Mouse (Mus musculus) MEL (cell line): ENCODE results near the gene Cdk5r2. TPM values are rescaled to one million over a fixed set of nuclear protein-coding genes. Genes with fewer than 3 reads are reported as not detected.

Experiments
- DNase-seq: peaks from one replicate; pipeline ENCODE4 v3.0.0; 2011; ENCODE audit warnings: low read depth, low spot score
- H3K27ac ChIP-seq: 2 replicates; pipeline ENCODE4 v1.5.1; 2012; ENCODE audit warnings: low read depth, mild to moderate bottlenecking, control low read depth, low read length, moderate library complexity; ENCODE audit not compliant: control insufficient read depth
- H3K27me3 ChIP-seq, 2 experiments: fragments of 150-350 bp in 1 of 2; sonication (generic) in 1 of 2; 2 replicates each; pipeline ENCODE4 v1.6.1; 2012; ENCODE audit warnings: low read length in 2 of 2, mild to moderate bottlenecking in 2 of 2, improper control_type of control experiment in 1 of 2, moderate library complexity in 1 of 2; ENCODE audit not compliant: insufficient read depth in 2 of 2, control insufficient read depth in 1 of 2
- H3K36me3 ChIP-seq, 2 experiments: 2 replicates each; pipeline ENCODE4 v1.6.1; 2012 to 2014; ENCODE audit warnings: low read length in 2 of 2, improper control_type of control experiment in 1 of 2, inconsistent platforms in 1 of 2, mild to moderate bottlenecking in 1 of 2; ENCODE audit not compliant: insufficient read depth in 2 of 2, control insufficient read depth in 1 of 2
- H3K4me1 ChIP-seq, 2 experiments: fragments of 150-350 bp in 1 of 2; sonication (generic) in 1 of 2; 2 replicates each; pipeline ENCODE4 v1.6.1; 2012; ENCODE audit warnings: low read length in 2 of 2, improper control_type of control experiment in 1 of 2, mild to moderate bottlenecking in 1 of 2; ENCODE audit not compliant: insufficient read depth in 2 of 2, control insufficient read depth in 1 of 2
- H3K4me3 ChIP-seq, 2 experiments: fragments of 150-350 bp in 1 of 2; sonication (generic) in 1 of 2; 2 replicates each; pipeline ENCODE4 v1.5.1; 2012; ENCODE audit warnings: low read depth in 2 of 2, low read length in 2 of 2, mild to moderate bottlenecking in 2 of 2, moderate library complexity in 2 of 2, control low read depth in 1 of 2, improper control_type of control experiment in 1 of 2; ENCODE audit not compliant: control insufficient read depth in 1 of 2, insufficient read depth in 1 of 2
- H3K79me2 ChIP-seq: 2 replicates; pipeline ENCODE4 v1.6.1; 2012; ENCODE audit warnings: mild to moderate bottlenecking, low read length, moderate library complexity; ENCODE audit not compliant: control insufficient read depth, poor library complexity, insufficient read depth
- H3K9ac ChIP-seq: 2 replicates; pipeline ENCODE4 v1.6.1; 2012; ENCODE audit warnings: low read depth, mild to moderate bottlenecking, control low read depth, low read length, moderate library complexity; ENCODE audit not compliant: control insufficient read depth, poor library complexity, severe bottlenecking
- H3K9me3 ChIP-seq: fragments of 150-350 bp; sonication (generic); replicated peaks from 2 replicates; pipeline ENCODE4 v1.6.1; 2012; ENCODE audit warnings: mild to moderate bottlenecking, low read length, improper control_type of control experiment, moderate library complexity; ENCODE audit not compliant: insufficient read depth
- CHD1 ChIP-seq: IDR thresholded peaks from 2 replicates; pipeline ENCODE4 v1.6.1; 2012; ENCODE audit warnings: low read depth, mild to moderate bottlenecking, inconsistent platforms, low read length, improper control_type of control experiment
- CTCF ChIP-seq, 3 experiments: IDR thresholded peaks in 2 of 3; conservative IDR thresholded peaks in 1 of 3; 2 replicates each; pipeline ENCODE4 v1.5.1; 2011 to 2012; ENCODE audit warnings: low read length in 3 of 3, low read depth in 2 of 3, mild to moderate bottlenecking in 2 of 3, improper control_type of control experiment in 1 of 3, inconsistent platforms in 1 of 3, mixed read lengths in 1 of 3, moderate library complexity in 1 of 3; ENCODE audit not compliant: control insufficient read depth in 1 of 3, insufficient read depth in 1 of 3, poor library complexity in 1 of 3, severe bottlenecking in 1 of 3
- E2F4 ChIP-seq: IDR thresholded peaks from 2 replicates; pipeline ENCODE4 v1.6.1; 2011; ENCODE audit warnings: low read depth, low read length, improper control_type of control experiment, borderline replicate concordance
- ELF1 ChIP-seq: IDR thresholded peaks from 2 replicates; pipeline ENCODE4 v1.6.1; 2014; ENCODE audit warnings: low read depth, mild to moderate bottlenecking, inconsistent platforms, low read length, improper control_type of control experiment, moderate library complexity
- EP300 ChIP-seq, 2 experiments: IDR thresholded peaks; 2 replicates each; pipeline ENCODE4 v1.6.1; 2011; ENCODE audit warnings: improper control_type of control experiment in 2 of 2, low read length in 2 of 2, low read depth in 1 of 2, mild to moderate bottlenecking in 1 of 2
- HCFC1 ChIP-seq: IDR thresholded peaks from 2 replicates; pipeline ENCODE4 v1.6.1; 2012; ENCODE audit warnings: low read depth, mild to moderate bottlenecking, inconsistent platforms, low read length, improper control_type of control experiment, moderate library complexity
- JUND ChIP-seq: IDR thresholded peaks from 2 replicates; pipeline ENCODE4 v1.6.1; 2011; ENCODE audit warnings: low read depth, mild to moderate bottlenecking, improper control_type of control experiment, low read length
- MAX ChIP-seq: IDR thresholded peaks from 2 replicates; pipeline ENCODE4 v1.6.1; 2011; ENCODE audit warnings: low read length, improper control_type of control experiment
- MAZ ChIP-seq: IDR thresholded peaks from 2 replicates; pipeline ENCODE4 v1.6.1; 2012; ENCODE audit warnings: low read depth, mild to moderate bottlenecking, inconsistent platforms, low read length, improper control_type of control experiment
- MEF2A ChIP-seq: IDR thresholded peaks from 2 replicates; pipeline ENCODE4 v1.6.1; 2014; ENCODE audit warnings: low read depth, mild to moderate bottlenecking, inconsistent platforms, low read length, improper control_type of control experiment; ENCODE audit not compliant: poor library complexity, insufficient replicate concordance, severe bottlenecking; ENCODE audit errors: extremely low read depth
- MXI1 ChIP-seq: IDR thresholded peaks from 2 replicates; pipeline ENCODE4 v1.6.1; 2011; ENCODE audit warnings: mild to moderate bottlenecking, low read depth, low read length, improper control_type of control experiment
- MYC ChIP-seq: IDR thresholded peaks from 2 replicates; pipeline ENCODE4 v1.6.1; 2011; ENCODE audit warnings: low read depth, mild to moderate bottlenecking, low read length, improper control_type of control experiment, moderate library complexity
- NELFE ChIP-seq: IDR thresholded peaks from 2 replicates; pipeline ENCODE4 v1.6.1; 2011; ENCODE audit warnings: low read depth, low read length, improper control_type of control experiment
- POLR2AphosphoS2 ChIP-seq: IDR thresholded peaks from 2 replicates; pipeline ENCODE4 v1.6.1; 2011; ENCODE audit warnings: low read length, improper control_type of control experiment
- TAL1 ChIP-seq: IDR thresholded peaks from 2 replicates; pipeline ENCODE4 v1.6.1; 2012; ENCODE audit warnings: mild to moderate bottlenecking, inconsistent platforms, low read length, moderate library complexity, mixed read lengths
- TBP ChIP-seq: IDR thresholded peaks from 2 replicates; pipeline ENCODE4 v1.8.0; 2011; ENCODE audit warnings: low read depth, low read length, improper control_type of control experiment
- TCF12 ChIP-seq: IDR thresholded peaks from 2 replicates; pipeline ENCODE4 v1.6.1; 2014; ENCODE audit warnings: low read depth, mild to moderate bottlenecking, inconsistent platforms, low read length, improper control_type of control experiment, moderate library complexity
- UBTF ChIP-seq: IDR thresholded peaks from 2 replicates; pipeline ENCODE4 v1.6.1; 2012; ENCODE audit warnings: low read depth, mild to moderate bottlenecking, inconsistent platforms, low read length, improper control_type of control experiment, moderate library complexity, borderline replicate concordance; ENCODE audit not compliant: insufficient read depth
- USF1 ChIP-seq: IDR thresholded peaks from 2 replicates; pipeline ENCODE4 v1.6.1; 2014; ENCODE audit warnings: low read depth, mild to moderate bottlenecking, inconsistent platforms, low read length, improper control_type of control experiment, moderate library complexity
- ZC3H11A ChIP-seq: IDR thresholded peaks from 2 replicates; pipeline ENCODE4 v1.6.1; 2012; ENCODE audit warnings: low read depth, mild to moderate bottlenecking, inconsistent platforms, low read length, improper control_type of control experiment
- ZMIZ1 ChIP-seq: IDR thresholded peaks from 2 replicates; pipeline ENCODE4 v1.6.1; 2012; ENCODE audit warnings: low read depth, mild to moderate bottlenecking, inconsistent platforms, low read length, improper control_type of control experiment, moderate library complexity
- polyA plus RNA-seq, 2 experiments: library from polyadenylated mRNA; stranded (reverse) in 1 of 2; unstranded in 1 of 2; fragments of >175 nt in 1 of 2; fragments of >200 nt in 1 of 2; gene quantifications; 2 replicates each; pipeline versions ENCODE4 v1.2.1 to v1.2.4; 2012; ENCODE audit warnings: low replicate concordance in 2 of 2, low read depth in 1 of 2; ENCODE audit not compliant: insufficient read length in 2 of 2, insufficient read depth in 1 of 2, missing spikeins in 1 of 2
- total RNA-seq: library from RNA; depleted of rRNA; stranded (reverse); fragments of 300-350 nt; gene quantifications from 2 replicates; pipeline ENCODE4 v1.2.3, GENCODE M21; 2012

Cdk5r2 gene
- total and polyA plus RNA-seq, 3 experiments: not detected

GRCm38 (mm10) chr1:74850251-74850650, 4.5 kb upstream of the Cdk5r2 start:
- no peak overlapping the region for H3K9ac ChIP-seq
- DNase-seq: no peak
- no peak for TF ChIP-seq TCF12
- TF ChIP-seq TAL1: no peak
- no peak for TF ChIP-seq MEF2A
- no peak for TF ChIP-seq TBP
- no peak for TF ChIP-seq JUND
- no peak for TF ChIP-seq UBTF
- no peak for TF ChIP-seq ZC3H11A
- no peak overlapping the region for H3K4me3 ChIP-seq
- no peaks in the 10 kb centered on the region for H3K36me3 ChIP-seq
- no peaks in the 10 kb centered on the region for H3K4me1 ChIP-seq
- H3K79me2 ChIP-seq: no peaks in the 10 kb centered on the region
- H3K27ac ChIP-seq: no peak overlapping the region
- no peaks in the 10 kb centered on the region; a peak in 1 of 4 replicates for H3K27me3 ChIP-seq
- no peaks in the 10 kb centered on the region for H3K9me3 ChIP-seq

GRCm38 (mm10) chr1:74851001-74851775, 3.5 kb upstream of the Cdk5r2 start:
- H3K36me3 ChIP-seq: no peaks in the 10 kb centered on the region
- no peak for TF ChIP-seq MYC
- no peak for TF ChIP-seq ZMIZ1
- no peak for TF ChIP-seq ELF1
- TF ChIP-seq USF1: no peak
- H3K4me3 ChIP-seq: no peak overlapping the region
- DNase-seq: no peak
- no peaks in the 10 kb centered on the region for H3K9me3 ChIP-seq
- no peak overlapping the region for H3K9ac ChIP-seq
- no peaks in the 10 kb centered on the region for H3K4me1 ChIP-seq
- H3K27me3 ChIP-seq: no peaks in the 10 kb centered on the region; a peak in 1 of 4 replicates
- no peak overlapping the region for H3K27ac ChIP-seq
- no peaks in the 10 kb centered on the region for H3K79me2 ChIP-seq

- Histone ChIP-seq H3K9me3 (no peaks in the 10 kb centered on the region), H3K27ac (no peak overlapping the region), H3K36me3 (no peaks in the 10 kb centered on the region), H3K27me3 (no peaks in the 10 kb centered on the region; a peak in 1 of 4 replicates), H3K9ac (no peak overlapping the region), H3K79me2 (no peaks in the 10 kb centered on the region), H3K4me1 (no peaks in the 10 kb centered on the region), H3K4me3 (no peak overlapping the region)
- TF ChIP-seq NELFE (no peak), MXI1 (no peak), HCFC1 (no peak), CTCF (IDR thresholded peaks at IDR 0.05 in 2 of 3, conservative IDR thresholded peaks at IDR 0.05 in 1 of 3; ENCODE audit: control insufficient read depth in 1 of 3, insufficient read depth in 1 of 3, low read depth in 2 of 3, low read length in 3 of 3, poor library complexity in 1 of 3, severe bottlenecking in 1 of 3) (no peak), E2F4 (no peak), ZMIZ1 (no peak), CHD1 (no peak), TBP (no peak), POLR2AphosphoS2 (no peak), MAX (no peak), EP300 (IDR thresholded peaks at IDR 0.05; ENCODE audit: low read depth in 1 of 2, low read length in 2 of 2) (no peak), MAZ (no peak)
- DNase-seq: no peak
These were observed 422 bp downstream of the Cdk5r2 start for GRCm38 (mm10) chr1:74855156-74855555.
